Mouse (Mus musculus) heart, postnatal 0 days (tissue): ENCODE data around the gene BC049762.

ENCODE experiments used
- CTCF ChIP-seq: IDR thresholded peaks from 2 replicates; pipeline ENCODE4 v1.5.1; 2016; ENCODE audit warnings: antibody characterized with exemption, control low read depth, low read depth
- EP300 ChIP-seq: IDR thresholded peaks from 2 replicates; pipeline ENCODE4 v1.6.1; 2016; ENCODE audit warnings: antibody characterized with exemption, low read depth

DNA sequence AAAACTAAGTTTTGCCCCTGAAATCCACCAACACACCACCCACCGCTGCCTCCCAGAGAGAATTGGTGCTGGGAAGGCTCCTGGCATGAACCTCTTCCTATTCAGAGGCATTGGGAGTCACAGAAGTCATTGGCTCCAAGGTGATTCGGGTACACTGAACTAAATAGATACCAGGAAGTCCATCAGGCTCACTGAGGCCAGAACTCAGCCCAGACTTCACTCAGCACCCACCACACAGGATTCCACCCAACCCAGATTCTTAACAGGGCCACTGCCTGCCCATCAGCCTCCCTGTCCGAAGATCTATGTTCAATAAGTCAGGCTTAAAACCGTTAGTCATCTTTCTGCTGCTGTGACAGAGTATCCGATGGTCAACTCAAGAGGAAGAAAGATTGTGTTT, 51.4 kb downstream of the BC049762 start:
- no peak for TF ChIP-seq CTCF
- no peak for TF ChIP-seq EP300
